In genomic region chr14:55782361-55782960, GRCm38 (mm10) we compare ENCODE assay signal across 9 mouse cellular contexts. TPM values are rescaled to one million over a fixed set of nuclear protein-coding genes. Genes with fewer than 3 reads are reported as not detected.
A peak's percentile ranks its signal among the peaks of the same experiment; 100 is the strongest.
DNase-seq lines count a peak whose midpoint lies in the region; ATAC-seq and TF ChIP-seq lines count a peak whose summit lies in the region.
"Had no signal": no experiment of that assay in that cellular context is flagged by ENCODE, and none has a peak within 500 bp of the region (broad histone marks: within the 10 kb centered on the region; RNA-seq: fewer than 3 reads in every experiment).

No protein-coding gene starts in this region.

- peaks cover 20% of the 10 kb centered on the region for H3K36me3 ChIP-seq in limb, embryonic 12.5 days
- peaks cover 11% of the 10 kb centered on the region; the same call in 1 of the 2 replicates for H3K36me3 ChIP-seq in small intestine, adult 2 months (ENCODE audit: control insufficient read depth, insufficient read depth, low read length)

- TF ChIP-seq CTCF in small intestine, adult 2 months (IDR thresholded peaks at IDR 0.05; ENCODE audit: extremely low read depth, insufficient read length, insufficient replicate concordance, low read depth, low read length), result no peak

- 51% methylated on average over 9 of the region's 9 CpGs for WGBS in limb, embryonic 12.5 days
- WGBS in small intestine, adult 2 months, result 79% methylated on average over 9 of the region's 9 CpGs

- TF ChIP-seq POLR2A in small intestine, adult 2 months (IDR thresholded peaks at IDR 0.05; ENCODE audit: low read depth, low read length), result no peak

- peaks cover 53% of the 10 kb centered on the region for H3K27me3 ChIP-seq in limb, embryonic 12.5 days
- H3K27me3 ChIP-seq in small intestine, adult 2 months (ENCODE audit: control insufficient read depth, insufficient read depth, low read length), result no peaks in the 10 kb centered on the region

- H3K4me3 ChIP-seq in limb, embryonic 12.5 days (replicated peaks), result peak overlapping the region; percentile 54
- peak overlapping the region; percentile 20 for H3K4me3 ChIP-seq in small intestine, adult 2 months (ENCODE audit: low read depth, low read length)

- no peak for ATAC-seq in limb, embryonic 12.5 days (ENCODE audit: insufficient number of reproducible peaks, insufficient read depth, low FRiP score, low TSS enrichment, low read depth)

- H3K9me3 ChIP-seq in limb, embryonic 12.5 days, result no peaks in the 10 kb centered on the region

- DNase-seq in adrenal gland, postnatal 10 days, result peak; percentile 4
- DNase-seq in adrenal gland, postnatal 14 days, result no peak
- DNase-seq in ovary, postnatal 10 days (ENCODE audit: low spot score), result peak; percentile 0
- DNase-seq in ovary, postnatal 14 days (ENCODE audit: low spot score), result no peak
- DNase-seq in thymus, postnatal 25 days, result no peak
- no peak for DNase-seq in urinary bladder, adult 18-20 months (ENCODE audit: low spot score in 2 of 2)

- H3K4me2 ChIP-seq in limb, embryonic 12.5 days, result peak overlapping the region; percentile 78

- 0 out of 2 replicates have a peak overlapping the region, but pooled peaks have one; percentile 27 for H3K9ac ChIP-seq in limb, embryonic 12.5 days (replicated peaks)

- peak overlapping the region; percentile 80 for H3K27ac ChIP-seq in limb, embryonic 12.5 days
- peak overlapping the region; percentile 44; the same call in 1 of the 2 replicates for H3K27ac ChIP-seq in small intestine, adult 2 months (ENCODE audit: insufficient read depth, low read depth, low read length)

- peaks cover 27% of the 10 kb centered on the region for H3K4me1 ChIP-seq in limb, embryonic 12.5 days (replicated peaks)
- no peaks in the 10 kb centered on the region for H3K4me1 ChIP-seq in small intestine, adult 2 months (ENCODE audit: control insufficient read depth, insufficient read depth, insufficient read length, low read length)

RNA-seq across cellular contexts. Expression of gene Adcy4, which starts 1.4 kb away (rescaled TPM):
- 10 to 100 TPM; 10.3 to 12.6 TPM for total RNA-seq in adrenal gland, postnatal 10 days (2021)
- 14.3 and 17.3 TPM in 2 replicates for total RNA-seq in adrenal gland, postnatal 14 days (2021)
- polyA plus RNA-seq in limb, embryonic 12.5 days (2016; fragmentation: Nextera tagmentation; extraction: Ambion mirVana), result 17.7 and 19.9 TPM in 2 replicates
- 3.3 and 6.1 TPM in 2 replicates for polyA plus RNA-seq in small intestine, adult 2 months (2012; rRNA removed)

RNA-seq across cellular contexts. Expression of gene Ripk3, which starts 6.2 kb away (rescaled TPM):
- total RNA-seq in adrenal gland, postnatal 10 days (2021), result 1 to 10 TPM; 8.3 to 9.1 TPM
- 5.2 and 7.8 TPM in 2 replicates for total RNA-seq in adrenal gland, postnatal 14 days (2021)
- polyA plus RNA-seq in limb, embryonic 12.5 days (2016; fragmentation: Nextera tagmentation; extraction: Ambion mirVana), result 25.2 and 36.4 TPM in 2 replicates
- 24.7 and 42.1 TPM in 2 replicates for polyA plus RNA-seq in small intestine, adult 2 months (2012; rRNA removed)

RNA-seq across cellular contexts. Expression of gene Ltb4r1, which starts 16.7 kb away (rescaled TPM):
- 1 to 10 TPM; 1.4 to 1.6 TPM for total RNA-seq in adrenal gland, postnatal 10 days (2021)
- total RNA-seq in adrenal gland, postnatal 14 days (2021), result 0.48 and 0.71 TPM in 2 replicates
- 0.26 and 0.68 TPM in 2 replicates for polyA plus RNA-seq in limb, embryonic 12.5 days (2016; fragmentation: Nextera tagmentation; extraction: Ambion mirVana)
- 25.3 and 26.4 TPM in 2 replicates for polyA plus RNA-seq in small intestine, adult 2 months (2012; rRNA removed)

RNA-seq across cellular contexts. Expression of gene Ltb4r2, which starts 21.2 kb away (rescaled TPM):
- total RNA-seq in adrenal gland, postnatal 10 days (2021), result under 1 TPM; 0.12 to 0.54 TPM
- 0.11 and 0.37 TPM in 2 replicates for total RNA-seq in adrenal gland, postnatal 14 days (2021)
- 0.58 and 0.73 TPM in 2 replicates for polyA plus RNA-seq in limb, embryonic 12.5 days (2016; fragmentation: Nextera tagmentation; extraction: Ambion mirVana)
- polyA plus RNA-seq in small intestine, adult 2 months (2012; rRNA removed), result 65.3 and 90.6 TPM in 2 replicates
- total RNA-seq: adrenal gland, adult 18-20 months had no signal

RNA-seq across cellular contexts. Expression of gene Cideb, which starts 24.2 kb away (rescaled TPM):
- total RNA-seq in adrenal gland, postnatal 10 days (2021), result 10 to 100 TPM; 14.2 to 23.3 TPM
- total RNA-seq in adrenal gland, postnatal 14 days (2021), result 1.7 and 22.1 TPM in 2 replicates
- 0.60 TPM in 1 of 2 replicates, not detected in the other for polyA plus RNA-seq in limb, embryonic 12.5 days (2016; fragmentation: Nextera tagmentation; extraction: Ambion mirVana)
- polyA plus RNA-seq in small intestine, adult 2 months (2012; rRNA removed), result 309 and 797 TPM in 2 replicates

Comparison
In these comparisons a context has a peak if more than half of its experiments do, and no peak if none do; other contexts are left out.
1. DNase-seq: peak in adrenal gland, postnatal 10 days (single experiment) and ovary, postnatal 10 days (single experiment); none in adrenal gland, postnatal 14 days (single experiment), ovary, postnatal 14 days (single experiment), thymus, postnatal 25 days (single experiment) and urinary bladder, adult 18-20 months (0 of 2).